Mouse (Mus musculus) naive thymus-derived CD4-positive, alpha-beta T cell, adult 5 months (primary cell): ENCODE measurements around the gene Utp6. TPM values are rescaled to one million over a fixed set of nuclear protein-coding genes. Genes with fewer than 3 reads are reported as not detected.

ENCODE experiments used
- polyA plus RNA-seq: library from polyadenylated mRNA; unstranded; fragments of 100-300 nt; shearing (Covaris generic); gene quantifications from one replicate; pipeline ENCODE4 v1.2.1, GENCODE M21; 2017

Utp6 gene
- 33.5 TPM for polyA plus RNA-seq

DNA sequence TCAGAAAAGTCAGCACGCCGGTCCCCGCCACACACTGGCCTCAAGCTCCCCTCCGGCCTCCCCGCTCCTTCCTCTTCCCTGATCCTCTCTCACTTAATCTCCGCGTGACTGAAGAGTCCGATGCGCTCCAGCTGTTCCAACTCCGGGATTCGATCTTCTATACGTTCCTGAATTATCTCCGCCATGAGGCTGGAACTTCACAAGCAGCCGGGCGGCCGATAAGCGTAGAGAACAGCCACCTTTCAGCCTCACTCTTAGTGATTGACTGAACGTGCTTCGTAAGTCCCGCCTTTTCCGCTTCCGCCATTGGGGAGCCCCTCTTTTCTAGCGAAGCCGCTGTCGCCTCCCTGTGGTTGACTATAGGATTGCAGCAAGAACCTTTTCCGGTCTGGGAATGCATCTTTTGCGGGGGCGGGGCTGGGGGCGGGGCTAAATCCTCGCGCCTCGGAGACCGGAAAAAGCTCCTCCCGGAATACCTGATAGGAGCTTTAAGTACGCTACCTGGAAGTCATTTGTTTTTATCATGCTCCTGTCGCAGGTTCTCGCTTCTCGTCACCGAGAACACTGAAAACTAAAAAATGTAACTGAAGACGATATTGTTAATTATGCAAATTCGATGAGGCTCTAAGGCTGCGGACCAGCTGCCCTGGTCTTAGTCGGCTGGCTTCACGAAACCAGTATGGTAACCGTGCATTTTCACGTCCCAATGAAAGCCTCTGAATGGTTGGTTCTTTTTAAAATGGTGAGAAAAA lies at the start of gene Utp6:
TSS of gene Utp6 (minus strand) at position 266 of the 752 bp plus-strand sequence.

DNA sequence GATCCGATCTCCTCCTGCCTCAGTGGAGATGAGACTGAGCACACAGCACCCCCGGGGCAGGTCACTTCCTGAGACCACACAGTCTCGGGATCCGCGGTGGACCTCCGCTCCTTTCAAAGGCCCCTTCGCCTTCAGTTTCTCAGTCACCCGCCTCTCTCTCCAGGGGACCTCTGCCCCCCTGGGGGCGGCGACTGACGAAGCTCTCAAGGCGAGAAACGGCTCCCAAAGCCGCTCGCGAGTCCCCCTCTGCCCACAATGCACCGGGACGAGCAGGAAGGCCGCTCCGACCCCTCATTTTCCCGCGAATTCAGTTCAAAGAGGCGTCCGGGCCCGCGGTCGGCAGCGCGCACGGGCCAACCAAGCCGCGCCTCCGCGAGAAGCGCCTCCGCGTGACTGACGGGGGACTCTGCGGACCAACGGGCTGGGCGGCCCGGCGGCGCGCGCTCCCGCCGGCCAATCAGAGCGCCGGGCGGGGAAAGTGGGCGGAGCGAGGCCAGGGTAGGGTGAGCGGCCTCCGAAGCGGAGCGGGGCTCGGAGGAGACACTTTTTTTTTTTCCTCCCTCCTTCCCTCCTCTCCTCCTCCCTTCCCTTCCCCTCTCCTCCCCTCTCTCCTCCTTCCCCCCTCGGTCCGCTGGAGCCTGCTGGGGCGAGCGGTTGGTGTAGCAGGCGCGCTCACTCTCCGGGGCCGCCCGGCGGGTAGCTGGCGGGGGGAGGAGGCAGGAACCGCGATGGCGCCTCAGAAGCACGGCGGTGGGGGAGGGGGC lies 30.6 kb upstream of the Utp6 start, which contains the start of gene Suz12:
TSS of gene Suz12 (plus strand) at position 515 of the 764 bp plus-strand sequence.

Other genes with a start within 250 kb of the Utp6 start
- gene Suz12, start 30.7 kb upstream of the Utp6 start, polyA plus RNA-seq: 63.8 TPM
- 775 TPM for gene Crlf3, start 118.6 kb upstream of the Utp6 start, polyA plus RNA-seq
- gene Atad5, start 127.0 kb upstream of the Utp6 start, polyA plus RNA-seq: 2.8 TPM
- 5.9 TPM for gene Tefm, start 179.8 kb upstream of the Utp6 start, polyA plus RNA-seq
- gene Adap2, start 191.7 kb upstream of the Utp6 start, polyA plus RNA-seq: not detected
- 2.1 TPM for gene Rnf135, start 221.5 kb upstream of the Utp6 start, polyA plus RNA-seq
- 54.1 TPM for gene Rhot1, start 246.6 kb upstream of the Utp6 start, polyA plus RNA-seq